Mouse (Mus musculus) spleen, postnatal 14 days (tissue): ENCODE measurements around the gene Med27.
A peak's percentile ranks its signal among the peaks of the same experiment; 100 is the strongest.

ENCODE experiments used
- DNase-seq, 2 experiments: peaks; one replicate each; pipeline ENCODE4 v3.0.0; 2021 to 2022; ENCODE audit warnings: low spot score in 2 of 2

Med27 gene

GRCm38 (mm10) chr2:29346629-29347271 is at the start of gene Med27:
Med27 (plus strand) TSS chr2:29346819.
- peak; percentile 71 to 90 for DNase-seq

- DNase-seq = no peak
Observed at GRCm38 (mm10) chr2:29309966-29310365, 36.7 kb upstream of the Med27 start.

GRCm38 (mm10) chr2:29312058-29312457 is 34.6 kb upstream of the Med27 start:
- no peak for DNase-seq

- DNase-seq = no peak
Observed at GRCm38 (mm10) chr2:29317906-29318470, 28.6 kb upstream of the Med27 start.

- no peak for DNase-seq
Observed at GRCm38 (mm10) chr2:29318596-29318995, 28.0 kb upstream of the Med27 start.

- no peak for DNase-seq
Observed at GRCm38 (mm10) chr2:29320229-29320751, 26.3 kb upstream of the Med27 start.

DNA sequence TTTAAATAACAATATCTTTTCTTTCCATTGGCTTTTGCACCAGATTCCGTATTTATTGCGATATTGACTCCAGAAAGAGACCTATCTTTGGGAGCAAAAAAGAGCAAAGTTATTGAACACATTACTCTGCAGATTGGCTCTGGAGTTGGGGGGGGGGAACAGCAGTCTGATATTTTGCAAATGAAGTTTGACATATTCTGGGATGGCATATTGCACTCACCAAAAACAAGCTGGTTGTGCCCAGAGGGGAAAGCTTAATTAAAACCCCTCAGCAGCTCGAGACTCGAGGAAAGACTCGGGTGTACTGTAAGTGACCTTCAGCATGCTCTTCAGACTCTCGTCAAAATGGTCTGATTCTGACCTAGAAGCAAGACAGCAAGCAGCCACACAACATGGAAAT is 25.8 kb upstream of the Med27 start:
- no peak for DNase-seq

- no peak for DNase-seq
Observed at GRCm38 (mm10) chr2:29324456-29324855, 22.2 kb upstream of the Med27 start.

DNA sequence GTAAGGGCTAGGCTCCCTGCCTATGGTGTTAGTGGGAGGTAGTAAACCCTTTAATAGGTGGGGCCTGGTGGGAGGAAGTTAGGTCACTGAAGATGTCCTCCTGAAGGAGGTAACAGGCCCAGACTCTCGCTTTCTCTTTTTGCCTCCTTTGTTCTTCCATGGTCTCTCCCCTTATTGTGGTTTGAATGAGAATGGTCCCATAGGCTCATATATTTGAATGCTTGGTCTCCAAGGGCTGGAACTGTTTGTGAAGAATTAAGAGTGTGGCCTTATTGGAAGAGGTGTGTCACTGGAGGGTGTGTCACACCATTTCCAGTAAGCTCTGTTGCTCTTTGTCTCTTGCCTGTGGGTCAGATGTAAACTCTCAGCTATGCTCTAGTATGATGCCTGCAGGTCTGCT is 16.1 kb upstream of the Med27 start:
- no peak for DNase-seq

GRCm38 (mm10) chr2:29338396-29338795 is 8.2 kb upstream of the Med27 start:
- DNase-seq = no peak

DNA sequence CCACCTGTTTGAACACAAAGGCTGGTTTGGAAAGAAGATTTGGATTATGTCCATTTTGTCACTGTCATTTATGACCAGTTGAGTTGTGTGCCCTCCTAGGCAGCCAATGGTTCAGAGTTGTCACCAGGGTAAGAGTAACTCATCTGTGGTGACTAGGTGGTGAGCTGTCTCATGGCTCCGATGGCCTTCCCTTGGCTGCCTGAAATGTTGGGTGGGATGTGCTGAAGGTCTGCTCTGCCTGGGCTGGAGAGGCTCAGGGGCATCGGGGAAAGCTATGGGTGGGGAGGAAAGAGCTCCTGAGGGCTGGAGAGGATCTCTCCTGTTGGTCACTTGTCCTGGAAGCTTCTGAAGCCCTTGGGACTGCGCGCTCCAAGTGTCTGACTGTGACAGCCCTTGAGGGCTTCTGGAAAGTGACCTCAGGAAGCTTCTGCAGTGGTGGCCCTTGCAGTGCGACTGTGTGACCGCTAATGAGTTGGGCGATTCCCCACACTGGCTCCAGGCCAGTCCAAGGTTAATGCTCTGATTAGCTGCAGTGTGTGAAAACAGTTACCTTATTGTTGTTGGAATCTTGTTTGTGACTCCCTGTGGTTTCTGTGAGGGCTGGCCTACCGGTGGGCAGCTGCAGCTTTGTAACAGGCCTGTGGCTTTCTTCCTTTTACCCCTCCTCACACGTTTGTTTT is 12.2 kb downstream of the Med27 start:
- no peak for DNase-seq

DNA sequence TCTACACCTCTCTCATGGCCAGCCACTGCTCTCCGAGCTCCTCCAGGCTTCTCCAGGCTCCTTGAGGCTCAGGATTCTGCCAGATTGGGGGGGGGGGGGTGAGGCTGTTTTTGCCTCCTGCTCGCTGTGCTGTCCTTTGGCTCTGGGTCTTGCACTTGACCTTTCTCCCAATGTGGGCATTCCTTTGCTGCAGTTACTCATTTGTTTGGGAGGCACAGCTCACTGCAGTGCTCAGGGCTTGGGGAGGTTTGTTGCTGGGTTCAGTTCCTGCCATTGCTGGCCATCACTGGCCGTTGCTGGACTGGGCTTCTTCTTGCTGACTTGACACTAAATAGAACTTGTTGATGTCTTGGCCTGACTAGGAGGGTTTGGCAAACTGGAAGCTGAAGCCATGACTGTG is 14.3 kb downstream of the Med27 start:
- no peak for DNase-seq

- DNase-seq = no peak
Observed at GRCm38 (mm10) chr2:29365000-29365695, 18.5 kb downstream of the Med27 start.

DNA sequence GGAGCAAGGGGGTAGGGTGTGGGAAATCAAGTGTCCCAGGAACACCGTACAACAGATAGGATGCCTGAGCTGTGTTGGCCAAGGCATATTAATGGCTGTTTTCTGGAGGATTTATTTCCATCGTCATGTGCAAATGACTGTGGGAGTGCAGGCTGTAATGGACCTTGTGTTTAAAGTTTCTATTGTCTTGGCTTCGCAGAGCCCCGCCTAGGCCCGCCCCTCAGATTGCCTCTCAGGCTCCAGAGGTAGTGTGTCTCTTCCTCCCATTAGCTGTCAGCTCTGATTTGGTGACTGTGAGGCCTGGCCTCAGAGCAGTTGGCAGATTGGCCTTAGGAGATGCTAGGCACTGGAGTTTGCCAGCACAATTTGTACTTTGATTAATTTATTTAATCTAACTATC is 22.1 kb downstream of the Med27 start:
- no peak for DNase-seq

DNA sequence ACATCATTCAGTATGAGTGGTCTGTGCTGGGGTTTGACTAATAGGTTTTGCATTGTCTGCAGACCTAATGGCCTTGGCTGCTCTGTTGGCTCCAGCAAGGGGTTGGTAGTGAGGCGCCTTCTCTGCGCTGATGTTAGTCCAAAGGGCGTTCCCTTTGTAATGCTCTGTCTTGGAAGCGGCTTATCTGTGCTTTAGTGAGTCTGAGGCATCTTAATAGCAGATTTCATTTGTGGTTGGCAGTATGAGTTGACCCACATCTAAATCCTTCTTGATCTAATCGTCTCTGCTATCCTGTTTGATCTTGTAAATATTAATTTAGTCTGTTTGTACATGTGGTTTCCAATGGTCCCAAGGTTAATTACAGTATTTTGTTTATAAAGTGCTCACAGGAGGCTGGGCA is 25.6 kb downstream of the Med27 start:
- DNase-seq = no peak

DNA sequence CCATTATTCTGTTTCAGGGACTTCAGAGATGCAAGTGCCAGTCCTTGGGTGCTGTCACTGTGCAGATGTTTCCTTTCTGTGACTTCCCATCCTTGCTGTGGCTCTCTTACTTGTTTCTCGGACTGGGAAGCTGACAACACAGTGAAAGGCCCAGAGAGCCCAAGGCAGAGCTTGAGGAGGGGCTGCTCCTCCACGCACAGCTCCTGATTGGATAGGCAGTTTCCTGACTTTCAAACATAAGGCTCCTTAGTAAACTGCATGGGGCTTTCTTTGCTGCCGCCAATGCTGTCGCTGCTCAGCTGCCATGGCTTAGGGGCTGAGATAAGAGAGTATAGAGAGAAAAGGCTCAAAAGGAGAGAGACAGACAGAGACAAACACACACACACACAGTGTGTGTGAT is 35.1 kb downstream of the Med27 start:
- no peak for DNase-seq

- DNase-seq = no peak
Observed at GRCm38 (mm10) chr2:29382583-29382982, 36.0 kb downstream of the Med27 start.

- DNase-seq = no peak
Observed at GRCm38 (mm10) chr2:29383133-29383532, 36.5 kb downstream of the Med27 start.

DNA sequence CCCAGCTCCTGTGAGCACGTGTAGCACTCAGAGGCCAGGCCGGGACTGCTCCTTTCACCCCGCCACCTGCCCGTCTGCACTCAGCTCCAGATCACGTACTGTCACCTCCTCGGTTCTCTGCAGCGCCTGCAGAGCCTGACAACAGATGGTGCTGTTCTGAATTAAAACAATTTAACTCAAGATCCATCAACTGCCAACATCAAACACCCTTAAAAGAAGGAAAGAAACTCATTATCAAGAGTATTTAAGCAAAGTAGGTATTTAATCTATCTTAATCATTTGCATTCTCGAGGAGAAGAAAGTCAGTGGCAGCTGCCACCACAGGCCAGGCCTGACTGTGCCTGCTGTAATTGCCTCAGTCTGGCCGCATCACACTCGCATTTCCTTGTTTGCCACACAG is 38.8 kb downstream of the Med27 start:
- DNase-seq = no peak

GRCm38 (mm10) chr2:29387268-29387667 is 40.6 kb downstream of the Med27 start:
- DNase-seq = no peak

- no peak for DNase-seq
Observed at GRCm38 (mm10) chr2:29388937-29389336, 42.3 kb downstream of the Med27 start.

DNA sequence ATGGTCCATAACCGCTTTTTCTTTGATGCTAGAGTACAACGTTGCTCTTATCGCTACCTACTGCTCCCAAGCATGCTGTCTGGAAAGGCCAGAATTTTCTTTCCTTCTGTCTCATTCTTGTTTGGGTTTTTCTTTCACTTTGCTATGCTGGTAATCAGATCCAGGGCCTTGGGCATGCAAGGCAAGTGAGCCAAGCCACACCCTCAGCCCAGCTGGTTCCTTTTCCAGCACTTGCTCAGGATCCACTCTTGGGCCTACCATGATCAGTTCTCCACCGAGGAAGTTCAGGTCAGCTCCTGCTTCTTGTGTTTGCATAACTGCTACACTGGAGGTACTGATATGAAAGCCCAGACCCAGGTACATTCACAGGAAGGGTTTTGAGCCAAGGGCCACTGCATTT is 44.5 kb downstream of the Med27 start:
- DNase-seq = no peak

- DNase-seq = no peak
Observed at GRCm38 (mm10) chr2:29391996-29392395, 45.4 kb downstream of the Med27 start.
